Mouse (Mus musculus) urinary bladder, adult 2 months (tissue): ENCODE measurements around the gene Adtrp. TPM values are rescaled to one million over a fixed set of nuclear protein-coding genes. Genes with fewer than 3 reads are reported as not detected.

Experiments
- DNase-seq: peaks from one replicate; pipeline ENCODE4 v3.0.0; 2022; ENCODE audit warnings: low spot score
- polyA plus RNA-seq: library from polyadenylated mRNA; depleted of rRNA; stranded (reverse); fragments of >200 nt; gene quantifications from 2 replicates; pipeline ENCODE4 v1.2.3, GENCODE M21; 2012

Adtrp gene
- polyA plus RNA-seq, 1 experiment: 23.3 TPM

DNA sequence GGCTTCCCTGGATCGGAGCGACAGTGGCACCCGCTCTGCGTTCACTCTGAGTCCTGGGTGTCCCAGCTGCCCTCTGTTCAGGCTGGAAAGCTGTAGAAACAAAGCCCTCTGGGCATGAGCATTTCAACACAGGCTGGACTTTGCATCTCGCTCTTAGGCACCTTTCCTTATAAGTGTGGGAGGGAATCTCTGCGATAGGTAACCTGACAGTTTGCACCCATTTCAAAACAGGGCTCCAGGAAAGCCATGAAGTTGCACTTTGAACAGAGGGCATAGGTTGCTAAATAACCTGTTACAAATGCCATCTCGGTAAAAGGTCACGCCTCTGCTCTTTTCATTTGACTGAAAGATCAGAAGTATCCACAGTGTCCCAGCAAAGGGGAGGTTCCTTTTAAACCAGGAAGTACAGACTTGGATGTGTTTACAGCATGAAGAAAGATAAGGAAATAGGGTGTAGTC lies 19.2 kb downstream of the Adtrp start:
- no peak for DNase-seq

DNA sequence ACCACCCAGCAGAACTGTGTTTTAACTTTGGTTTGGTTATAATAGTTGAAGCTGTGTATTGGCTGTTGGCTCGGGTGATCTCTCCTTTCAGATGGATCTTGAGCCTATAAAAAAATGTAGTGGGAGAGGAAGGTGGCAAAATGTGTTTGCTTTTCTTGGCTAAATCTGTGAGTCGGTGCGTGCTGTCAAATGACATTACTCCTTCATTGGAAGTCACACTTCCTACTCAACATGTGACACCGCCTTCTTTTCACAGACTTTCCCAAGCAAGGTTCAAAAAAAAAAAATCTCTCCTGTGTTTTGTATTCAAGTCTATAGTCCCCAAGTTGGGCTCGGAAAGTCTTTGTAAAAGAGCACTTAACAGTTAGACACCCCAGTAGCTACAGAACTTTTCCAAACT lies 19.9 kb downstream of the Adtrp start:
- no peak for DNase-seq

DNA sequence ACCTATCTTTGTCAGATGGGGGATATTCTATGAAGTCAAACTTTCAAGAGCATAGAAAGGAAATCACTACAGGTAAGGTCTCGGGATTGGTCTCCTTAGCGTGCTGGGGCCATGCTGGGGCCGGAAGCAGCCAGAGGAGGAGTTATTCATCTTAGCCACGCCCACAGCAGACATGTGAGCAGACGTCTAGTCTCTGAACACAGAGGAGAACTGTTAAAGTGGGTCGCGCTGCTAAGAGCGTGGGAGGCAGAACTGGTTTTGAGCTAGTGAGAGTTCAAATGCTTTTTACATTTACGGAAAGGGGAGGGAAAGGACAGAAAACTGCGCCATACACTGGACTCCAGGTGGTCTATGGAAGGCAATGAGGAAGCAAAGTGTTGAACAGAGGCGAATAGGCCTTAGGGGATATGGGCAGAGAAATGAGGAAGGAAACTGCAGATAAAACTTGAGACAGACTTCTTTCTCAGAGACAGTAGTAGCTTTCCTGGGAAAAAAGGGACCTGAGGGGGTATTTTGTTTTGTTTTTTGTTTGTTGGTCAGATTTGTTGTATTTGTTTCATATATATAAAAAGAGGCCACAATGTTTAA lies 22.0 kb downstream of the Adtrp start:
- DNase-seq: no peak

DNA sequence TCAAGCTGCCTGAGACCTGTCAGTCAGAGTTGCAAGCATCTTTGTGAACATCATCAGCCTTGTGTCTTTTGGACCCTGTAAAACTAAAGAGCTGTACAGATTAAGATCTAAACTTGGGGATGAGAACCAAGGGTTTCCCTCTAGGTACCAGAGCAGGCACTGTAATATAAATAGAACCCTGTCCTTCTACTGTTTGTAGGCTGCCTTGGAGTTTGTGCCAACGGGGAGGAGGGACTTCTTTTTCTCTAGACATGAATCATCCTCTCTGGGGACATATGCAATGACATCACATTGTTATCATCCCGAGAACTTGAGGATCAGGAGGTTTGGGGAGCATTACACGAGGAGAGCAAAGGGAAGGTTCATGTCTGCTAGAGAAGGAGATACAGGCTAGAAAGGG lies 24.4 kb downstream of the Adtrp start:
- no peak for DNase-seq

DNA sequence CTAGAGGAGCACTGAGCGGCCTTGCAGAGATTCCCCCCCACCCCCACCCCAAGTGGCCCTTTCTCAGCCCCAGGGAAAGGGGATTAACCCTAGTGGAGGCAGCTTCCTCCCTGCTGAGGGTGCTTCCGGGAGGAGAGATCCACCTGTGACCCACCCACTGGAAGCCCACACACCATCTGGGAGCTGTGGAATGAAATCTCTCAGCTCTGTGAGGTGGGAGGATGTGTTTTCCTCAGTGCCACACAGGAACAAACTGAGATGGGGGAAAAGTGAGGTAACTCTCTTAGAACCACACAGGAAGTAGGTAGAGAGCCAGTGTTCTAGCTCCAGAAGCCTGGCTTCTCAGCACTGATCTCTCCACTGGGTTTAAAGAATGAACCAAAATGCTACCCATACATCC lies 24.9 kb downstream of the Adtrp start:
- no peak for DNase-seq

DNA sequence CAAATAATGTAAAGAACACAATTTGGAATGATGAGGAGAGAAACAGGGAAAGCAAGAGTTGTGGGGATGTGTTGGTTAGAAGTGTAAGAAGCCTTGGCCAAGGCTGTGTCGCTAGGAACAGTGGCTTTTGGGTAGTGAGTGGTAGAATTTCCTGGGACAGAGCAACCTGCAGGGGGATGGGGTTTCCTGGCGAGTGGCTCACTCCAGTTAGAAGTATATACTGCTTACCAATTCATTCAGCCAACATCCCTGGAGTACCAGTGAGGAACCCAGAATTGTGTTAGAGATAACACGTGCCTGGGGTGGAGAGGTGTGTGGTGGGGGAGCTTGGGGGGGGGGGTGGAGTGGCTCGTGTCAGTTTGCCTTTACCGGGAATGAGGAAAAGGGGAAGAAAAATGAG lies 25.4 kb downstream of the Adtrp start:
- DNase-seq: no peak

DNA sequence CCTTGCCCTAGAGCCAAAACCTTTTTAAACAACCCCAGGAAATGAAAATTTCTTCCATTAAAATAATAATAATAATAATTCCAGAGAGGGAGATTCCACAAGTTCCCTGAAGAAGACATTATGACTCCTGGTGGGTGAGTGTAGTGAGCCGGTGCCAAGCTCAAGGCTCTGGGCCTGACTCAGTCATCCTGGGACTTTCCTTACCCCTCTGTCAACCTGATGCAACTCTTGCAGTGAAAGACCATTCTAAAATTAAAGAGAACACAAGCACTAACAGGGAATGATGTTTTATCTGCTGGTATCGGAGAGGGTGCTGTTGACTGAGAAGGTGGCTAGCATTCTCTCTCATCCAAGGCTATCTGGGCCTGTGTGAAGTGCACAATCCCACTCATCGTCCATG lies 26.5 kb downstream of the Adtrp start:
- no peak for DNase-seq

DNA sequence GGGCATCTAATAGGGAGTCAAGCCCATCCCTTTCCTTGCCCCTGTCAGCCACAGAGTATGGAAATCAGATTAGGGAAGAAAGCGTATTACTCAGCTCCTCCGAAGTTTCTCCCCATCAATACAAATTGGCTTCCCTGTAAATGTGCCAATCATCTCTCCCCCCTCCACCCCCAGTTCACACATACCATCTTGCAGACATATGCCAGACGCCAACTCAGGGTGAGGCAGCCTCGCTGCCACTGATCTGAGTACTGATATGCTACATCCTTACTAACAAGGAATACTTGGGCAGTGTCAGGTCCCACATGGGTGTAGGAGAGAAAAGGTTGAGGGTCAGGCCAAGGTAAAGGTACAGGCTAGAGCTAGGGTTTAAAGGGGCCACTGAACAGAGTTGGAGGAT lies 27.6 kb downstream of the Adtrp start:
- DNase-seq: no peak

DNA sequence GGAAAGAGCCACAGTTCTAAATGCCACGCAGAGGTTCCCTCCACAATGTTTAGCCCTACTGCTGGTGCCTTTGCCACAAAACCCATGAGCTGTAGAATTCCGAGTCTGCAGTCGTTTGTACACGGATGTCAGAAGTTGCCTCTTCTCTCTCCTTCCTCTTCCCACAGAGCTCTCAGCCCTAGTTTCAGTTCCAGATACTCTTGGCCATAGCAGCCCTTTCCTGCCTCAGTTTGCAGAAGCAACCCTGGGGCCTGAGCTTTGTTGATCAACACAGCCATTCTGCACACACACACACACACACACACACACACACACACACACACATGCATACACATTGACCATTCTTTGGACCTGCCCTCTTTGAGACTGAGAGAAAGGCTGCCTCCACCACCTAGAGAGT lies 28.0 kb downstream of the Adtrp start:
- DNase-seq: no peak

DNA sequence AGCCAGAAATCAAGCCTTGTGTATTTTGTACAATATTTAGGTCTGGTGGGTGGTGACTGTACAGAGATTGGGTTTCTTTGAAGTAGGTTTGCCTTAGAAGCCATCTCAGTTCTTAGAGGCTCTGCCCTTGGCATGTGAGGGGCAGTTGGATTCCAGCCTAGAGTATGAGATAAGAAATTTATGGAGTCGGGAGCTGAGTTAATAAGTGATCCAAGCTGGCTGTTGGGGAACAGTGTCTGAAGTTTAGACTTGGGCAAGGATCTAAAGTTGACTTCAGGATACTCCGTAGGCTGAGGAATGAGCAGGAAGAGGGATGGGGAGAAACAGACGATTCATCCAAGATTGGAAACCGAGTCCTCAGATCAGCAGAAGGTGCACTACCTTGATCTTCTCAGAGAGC lies 29.9 kb downstream of the Adtrp start:
- DNase-seq: no peak

DNA sequence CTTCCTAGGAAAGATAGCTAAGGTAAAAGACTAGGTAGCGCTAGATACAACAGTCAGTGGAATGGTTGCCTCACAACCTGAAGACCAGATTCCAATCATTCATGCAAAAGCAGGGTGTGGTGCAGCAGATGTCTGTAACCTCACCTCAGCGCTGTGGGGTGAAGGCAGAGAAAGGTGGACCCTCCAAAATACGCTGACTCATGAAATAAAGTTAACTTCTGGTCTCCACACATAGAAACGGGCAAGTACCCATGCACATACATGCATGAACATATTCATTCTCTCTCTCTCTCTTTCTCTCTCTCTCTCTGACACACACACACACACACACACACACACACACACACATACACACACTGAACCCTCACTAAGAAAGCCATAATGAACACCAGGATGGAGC lies 30.8 kb downstream of the Adtrp start:
- no peak for DNase-seq

DNA sequence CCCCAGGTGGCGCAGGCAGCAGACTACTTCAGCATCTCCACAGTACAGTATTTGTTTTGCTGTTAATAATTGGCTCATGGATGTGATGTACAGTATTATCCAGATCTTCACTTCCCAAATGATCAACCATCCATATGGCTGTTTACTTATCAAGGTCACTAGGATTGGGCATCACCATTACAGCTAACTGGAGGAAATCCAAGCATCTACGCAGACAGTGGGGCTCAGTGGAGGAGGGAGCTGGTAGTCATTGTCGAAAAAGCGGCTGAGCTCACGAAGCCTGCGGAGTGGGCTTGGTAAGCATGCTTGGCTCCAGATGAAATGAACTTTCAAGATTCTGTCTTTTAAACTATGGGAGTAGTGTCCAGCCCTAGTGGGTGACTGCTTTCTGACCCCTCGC lies 36.7 kb downstream of the Adtrp start:
- no peak for DNase-seq

DNA sequence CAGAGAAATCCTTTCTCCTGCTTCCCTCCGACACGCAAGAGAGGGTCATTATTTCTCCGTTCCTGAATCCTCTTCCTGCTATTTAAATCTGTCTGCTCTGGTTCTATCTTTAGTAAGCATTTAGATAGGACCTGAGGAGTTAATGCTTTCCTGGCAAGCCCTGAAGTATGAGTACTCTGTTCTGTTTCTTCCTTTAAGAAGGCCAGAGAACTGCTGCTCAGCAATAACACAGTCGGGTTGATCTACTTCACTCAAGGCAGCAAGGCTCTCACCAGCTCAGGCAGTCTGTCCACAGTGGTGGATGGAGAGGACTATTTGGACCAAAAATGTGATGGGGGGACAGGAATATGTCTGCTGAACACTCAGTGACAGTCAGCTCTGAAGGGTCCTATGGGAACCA lies 39.7 kb downstream of the Adtrp start:
- no peak for DNase-seq

DNA sequence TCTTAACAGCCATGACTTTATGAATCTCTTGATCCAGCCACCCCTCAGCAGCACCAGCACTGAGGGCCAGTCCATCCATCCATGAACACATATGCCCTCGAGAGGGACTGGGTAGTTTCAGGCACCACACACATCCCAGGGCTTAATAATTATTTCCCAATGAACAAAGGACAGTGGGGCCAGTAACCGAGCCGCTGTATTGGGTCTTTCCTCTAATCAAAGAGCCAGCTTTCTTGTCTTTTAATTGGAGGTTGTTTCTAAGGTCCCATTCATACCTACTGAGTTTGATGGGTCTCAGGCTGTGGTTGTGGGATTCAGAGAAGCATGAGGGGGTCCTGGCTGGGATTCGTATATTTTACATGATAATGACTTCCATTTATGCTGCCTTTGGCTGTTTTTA lies 40.2 kb downstream of the Adtrp start:
- DNase-seq: no peak

DNA sequence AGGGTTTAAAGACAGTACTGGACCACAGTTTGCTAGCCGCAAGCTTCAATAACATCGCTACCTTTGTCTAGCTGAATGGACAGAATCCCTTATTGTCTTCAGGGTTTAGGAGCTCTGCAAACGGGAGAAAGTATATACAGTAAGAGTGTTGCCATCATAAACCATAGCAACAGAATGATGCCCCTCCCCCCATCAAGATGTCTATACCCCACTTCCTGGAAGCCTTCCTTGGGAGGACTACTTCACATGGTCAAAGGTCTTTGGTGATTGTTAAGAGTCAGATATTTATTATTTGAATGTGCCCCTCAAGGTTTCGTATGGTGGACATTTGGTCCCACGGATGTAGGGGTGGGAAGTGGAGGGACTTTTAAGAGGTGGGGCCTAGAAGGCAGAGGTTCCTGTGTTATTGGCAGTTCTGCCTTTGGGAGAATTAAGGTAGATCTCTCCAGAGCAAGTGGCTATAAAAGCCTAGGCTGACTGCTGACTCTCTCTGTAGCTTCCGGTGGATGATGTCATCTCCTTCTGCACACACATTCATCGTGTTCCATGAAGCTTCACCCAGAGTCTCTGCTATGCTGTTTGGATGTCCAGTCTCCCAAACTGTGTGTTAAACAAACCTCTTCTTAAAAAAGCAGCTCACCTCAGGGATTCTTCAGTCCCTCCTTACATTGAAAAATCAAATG lies 42.2 kb downstream of the Adtrp start:
- no peak for DNase-seq

DNA sequence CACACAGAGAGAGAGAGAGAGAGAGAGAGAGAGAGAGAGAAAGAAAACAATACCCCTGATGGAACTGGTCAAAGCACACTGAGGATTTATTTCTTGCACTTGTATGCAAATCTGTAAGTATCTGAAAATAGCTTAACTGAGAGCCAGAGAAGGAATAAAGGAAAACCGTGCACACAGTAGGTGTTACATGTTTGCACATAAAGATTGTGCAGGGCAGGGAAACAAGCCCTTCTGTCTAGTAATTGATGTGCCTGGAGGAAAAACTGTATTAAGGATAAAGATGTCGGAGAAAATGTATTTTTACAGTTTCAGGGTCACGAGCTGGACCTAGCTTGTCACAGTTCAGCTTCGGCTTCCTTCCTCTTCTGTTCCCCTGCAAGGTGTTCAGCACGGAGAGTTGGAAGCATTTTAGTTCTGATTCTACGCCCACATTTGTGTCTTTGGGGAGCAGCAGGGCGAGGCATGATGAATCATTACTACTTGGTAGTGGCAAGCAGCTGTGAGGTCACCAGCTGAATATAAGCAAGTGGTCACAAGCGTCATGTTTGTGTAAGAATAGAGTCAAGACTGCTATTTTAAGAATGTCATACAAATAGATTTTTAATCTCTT lies 43.7 kb downstream of the Adtrp start:
- DNase-seq: no peak

DNA sequence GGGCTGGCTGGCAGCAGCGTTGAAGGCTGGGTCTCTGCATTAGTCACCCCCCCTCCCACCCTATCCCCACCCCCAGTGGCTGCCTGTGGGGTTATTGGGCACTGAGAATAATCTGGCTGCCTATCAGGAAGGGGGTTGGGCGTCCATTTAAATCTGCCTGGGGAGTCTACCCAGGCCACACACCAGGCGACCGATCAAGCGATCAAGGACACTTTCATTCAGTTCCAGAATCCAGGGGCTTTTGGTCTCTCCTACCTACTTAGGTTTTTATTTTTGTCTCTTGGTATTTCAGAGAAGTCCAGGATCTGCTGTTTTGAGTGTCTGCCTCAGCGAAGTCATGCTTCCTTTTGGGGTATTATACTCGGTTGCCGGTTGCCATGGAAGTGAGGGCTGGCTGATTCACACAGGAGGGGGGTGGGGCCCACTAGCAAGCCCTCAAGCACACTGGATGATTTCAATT lies 46.3 kb downstream of the Adtrp start:
- DNase-seq: no peak

DNA sequence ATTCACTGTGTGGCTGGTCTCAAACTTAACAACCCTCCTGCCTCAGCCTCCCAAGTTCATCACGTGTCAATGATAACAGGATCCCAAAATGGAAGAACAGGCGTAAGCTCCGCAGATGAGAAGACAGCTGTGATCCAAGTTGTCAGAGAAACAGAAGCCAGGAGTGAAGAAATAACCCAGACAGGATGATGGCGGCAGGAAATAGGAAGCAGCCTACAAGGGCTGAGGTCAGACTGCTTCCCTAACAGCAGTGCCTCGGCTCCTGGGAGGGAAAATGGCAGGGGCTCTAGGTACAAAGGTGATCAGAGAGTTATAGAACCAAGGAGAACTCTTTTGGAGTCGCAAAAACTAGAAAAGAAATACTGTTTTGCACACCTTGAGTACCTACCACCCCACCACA lies 54.6 kb downstream of the Adtrp start:
- DNase-seq: no peak

DNA sequence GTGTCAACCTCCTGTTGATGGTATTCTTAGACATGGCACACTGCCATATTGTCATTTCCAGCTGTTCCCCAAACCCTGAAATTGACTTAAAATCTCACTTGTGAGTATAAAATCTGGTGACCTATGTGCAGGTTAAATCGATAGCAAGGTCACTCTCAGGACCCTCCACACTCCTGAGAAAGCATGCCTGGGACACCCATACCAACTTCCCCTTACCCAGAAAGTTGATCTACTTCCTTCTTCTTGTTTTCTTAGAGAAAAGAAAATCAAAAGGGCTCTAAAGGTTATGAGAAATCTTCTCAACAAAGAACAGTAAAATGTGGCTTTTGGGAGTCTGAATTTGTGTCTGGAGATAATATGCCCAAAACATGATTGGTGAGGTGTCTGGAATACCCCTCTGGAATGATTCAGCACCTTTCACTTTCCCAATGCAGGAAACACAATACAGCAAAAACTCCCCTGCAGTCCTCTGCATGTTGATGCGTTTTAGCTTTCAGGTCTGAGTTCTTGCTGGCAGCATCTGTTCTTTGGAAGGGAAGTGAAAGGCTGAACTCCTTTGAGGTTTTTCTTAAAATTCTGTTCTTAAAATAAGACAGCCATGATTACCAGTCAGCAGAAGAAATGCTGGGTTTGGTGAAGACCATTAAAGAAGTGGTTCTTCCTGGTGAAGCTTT lies 59.5 kb downstream of the Adtrp start:
- no peak for DNase-seq

DNA sequence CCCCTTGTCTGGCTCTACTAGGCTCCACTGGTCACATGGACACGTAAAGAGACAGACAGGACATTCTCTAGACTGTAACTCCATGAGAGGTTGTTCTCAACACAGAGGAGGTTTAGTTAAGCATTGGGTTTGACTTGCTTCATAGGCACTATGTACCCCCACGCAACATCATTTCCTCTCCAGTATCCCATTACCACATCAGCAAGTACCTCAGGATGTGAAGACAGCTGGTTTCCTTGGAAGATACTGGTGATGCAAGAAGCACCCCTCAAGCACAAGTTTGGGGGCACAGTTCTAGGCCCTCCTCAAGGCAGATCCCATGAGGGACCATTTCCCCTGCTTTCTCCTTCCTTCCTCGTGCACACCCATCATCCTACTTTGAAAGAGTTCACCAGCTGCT lies 60.8 kb downstream of the Adtrp start:
- DNase-seq: no peak

DNA sequence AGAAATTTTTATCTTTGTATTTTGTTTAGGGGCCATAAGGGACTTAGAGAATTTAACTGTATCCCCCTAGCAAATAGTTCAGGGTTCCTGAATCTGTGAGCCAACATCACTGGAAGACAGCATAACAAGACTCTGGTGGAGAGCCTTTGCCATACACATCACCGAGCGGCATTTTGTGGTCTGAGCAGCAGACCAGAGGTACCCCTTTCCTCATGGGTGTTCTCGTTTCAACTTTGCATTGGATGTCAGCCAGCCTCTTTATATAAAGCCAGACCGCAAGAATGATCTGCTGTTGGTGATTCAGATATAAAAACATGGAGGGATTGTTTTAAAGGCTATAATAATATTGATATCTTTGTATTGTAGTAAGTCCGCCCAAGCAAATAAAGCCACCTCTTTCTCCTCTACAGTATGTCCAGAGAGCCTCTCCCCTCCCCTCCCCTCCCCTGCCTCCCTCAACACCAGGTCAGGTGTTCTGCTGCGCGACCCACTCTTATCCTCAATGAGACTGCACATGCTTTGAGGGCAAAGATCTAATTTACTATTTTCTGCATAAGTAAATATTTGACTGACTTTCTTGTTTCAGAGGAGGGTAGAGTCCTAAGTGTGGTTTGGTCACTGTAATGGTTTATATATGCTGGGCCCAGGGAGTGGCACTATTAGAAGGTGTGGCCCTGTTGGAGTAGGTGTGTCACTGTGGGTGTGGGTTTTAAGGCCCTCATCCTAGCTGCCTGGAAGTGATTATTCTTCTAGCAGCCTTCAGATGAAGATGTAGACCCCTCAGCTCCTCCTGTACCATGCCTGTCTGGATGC lies 62.4 kb downstream of the Adtrp start:
- no peak for DNase-seq

DNA sequence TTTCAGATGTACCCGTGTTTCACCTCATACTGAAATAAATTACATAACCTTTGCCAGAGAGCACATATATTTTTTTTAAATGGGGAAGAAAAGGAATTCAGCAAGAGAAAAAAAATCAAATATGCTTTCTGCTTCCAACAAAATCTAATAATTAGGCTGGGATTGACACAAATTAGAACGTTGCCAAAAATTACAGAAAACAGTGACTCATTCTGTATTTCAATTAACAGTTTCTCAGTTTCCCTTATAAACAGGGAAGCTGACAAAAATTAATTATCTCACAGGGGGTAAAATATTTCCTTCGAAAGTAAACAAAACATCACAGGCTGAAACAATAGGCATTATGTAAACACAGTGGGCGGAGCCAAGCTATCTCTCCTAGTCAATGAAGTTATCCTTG lies 67.2 kb downstream of the Adtrp start:
- no peak for DNase-seq
